Mouse (Mus musculus): ENCODE data around the gene Mettl15.

The Mettl15 gene

DNA sequence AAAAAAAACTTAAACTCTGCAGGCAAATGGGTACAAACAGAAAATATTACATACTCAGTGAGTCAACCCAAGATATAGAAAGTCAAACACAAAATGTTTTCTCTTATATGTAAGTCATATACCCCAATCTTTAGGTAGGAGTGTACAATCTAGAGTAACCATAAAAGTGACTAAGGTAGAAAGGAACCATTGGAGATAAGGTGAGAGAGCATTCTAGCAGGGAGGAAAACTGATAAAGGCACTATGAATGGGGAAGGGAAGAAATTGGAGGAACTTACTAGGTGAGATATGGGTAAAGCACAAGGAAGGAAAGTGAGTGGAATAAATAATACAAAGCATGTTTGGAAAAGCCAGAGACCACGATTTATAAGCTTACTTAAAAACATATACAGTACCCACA lies 122.0 kb downstream of the Mettl15 start:
- DNase-seq (ENCODE audit: low read depth, low spot score): no peak

DNA sequence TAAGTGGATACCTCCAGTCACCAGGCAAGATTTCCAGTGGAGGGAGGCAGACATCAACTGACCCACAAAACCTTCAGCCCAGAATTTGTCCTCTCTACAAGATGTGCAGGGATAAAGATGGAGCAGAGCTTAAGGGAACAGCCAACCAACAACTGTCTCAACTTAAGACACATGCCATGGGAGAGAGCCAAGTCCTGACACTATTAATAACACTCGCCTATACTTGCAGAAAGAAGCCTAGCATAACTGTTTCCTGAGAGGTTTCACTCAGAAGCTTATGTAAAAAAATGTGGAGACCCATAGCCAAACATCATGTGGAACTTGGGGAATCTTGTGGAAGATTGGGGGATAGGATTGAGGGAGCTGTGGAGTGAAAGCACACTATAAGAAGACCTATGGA lies 124.4 kb downstream of the Mettl15 start:
- DNase-seq (ENCODE audit: low read depth, low spot score): no peak

DNA sequence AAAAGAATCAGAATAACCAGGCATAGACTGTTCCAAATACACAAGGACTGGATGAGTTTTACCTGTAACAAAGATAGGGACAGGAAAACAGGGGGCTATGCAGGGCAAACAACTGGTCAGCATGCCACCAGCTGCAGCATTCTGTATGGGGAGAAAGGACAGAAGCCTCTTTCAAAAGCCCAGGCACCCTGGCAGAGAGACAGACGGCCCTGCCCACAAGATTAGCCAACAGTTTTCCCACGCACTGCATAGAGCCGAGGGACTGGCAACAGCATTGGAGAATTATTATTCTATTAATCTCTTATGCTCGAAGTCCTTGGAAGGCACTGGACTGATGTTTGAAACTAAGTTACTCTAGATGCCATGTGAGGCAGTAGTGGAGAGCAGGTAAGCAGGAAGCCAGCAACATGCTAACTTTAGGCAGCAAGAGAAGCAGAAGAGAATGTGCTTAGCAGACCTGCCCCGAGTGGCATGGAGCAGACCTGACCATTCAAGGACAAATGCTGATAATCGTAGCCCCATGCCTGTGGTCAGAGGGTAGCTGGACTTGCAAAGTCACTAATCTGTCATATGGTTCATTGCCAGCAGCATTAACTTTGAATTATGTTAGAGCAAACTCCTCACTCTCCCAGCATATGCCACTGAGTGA lies 127.0 kb downstream of the Mettl15 start:
- no peak for DNase-seq (ENCODE audit: low read depth, low spot score)

DNA sequence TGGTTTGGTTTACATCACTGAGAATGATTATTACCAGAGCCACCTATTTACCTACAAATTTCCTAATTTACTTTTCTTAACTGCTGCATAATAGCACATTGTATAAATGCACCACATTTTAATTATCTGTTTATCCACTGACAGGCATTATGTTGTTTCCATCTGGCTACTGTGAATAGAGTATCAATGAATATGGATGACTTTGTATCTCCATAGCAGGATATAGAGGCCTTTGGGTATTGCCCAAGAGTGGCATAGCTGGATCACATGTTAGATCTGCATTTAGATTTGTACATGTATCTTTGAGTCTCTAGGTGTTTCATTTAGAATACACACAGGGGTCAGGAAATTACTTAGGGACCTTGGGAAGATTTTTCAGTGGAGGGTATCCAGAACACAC lies 133.3 kb downstream of the Mettl15 start:
- no peak for DNase-seq (ENCODE audit: low read depth, low spot score)

DNA sequence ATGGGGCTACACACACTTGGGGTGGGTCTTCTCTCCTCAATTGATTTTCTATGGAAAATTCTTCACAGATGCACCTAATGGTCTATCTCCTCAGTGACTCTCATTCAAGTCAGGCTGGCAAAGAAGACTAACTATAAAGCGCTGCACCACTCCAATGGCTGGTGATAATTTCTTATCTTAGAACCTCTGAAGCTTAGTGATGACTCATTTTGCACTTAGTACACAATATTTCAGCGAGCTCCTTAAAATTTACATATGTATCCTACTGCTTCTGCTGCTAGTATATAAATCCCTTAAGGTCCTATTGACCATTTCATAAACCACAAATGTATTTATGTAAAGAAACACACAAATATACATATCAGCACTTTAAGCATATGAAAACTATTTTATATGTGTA lies 136.1 kb downstream of the Mettl15 start:
- no peak for DNase-seq (ENCODE audit: low read depth, low spot score)

DNA sequence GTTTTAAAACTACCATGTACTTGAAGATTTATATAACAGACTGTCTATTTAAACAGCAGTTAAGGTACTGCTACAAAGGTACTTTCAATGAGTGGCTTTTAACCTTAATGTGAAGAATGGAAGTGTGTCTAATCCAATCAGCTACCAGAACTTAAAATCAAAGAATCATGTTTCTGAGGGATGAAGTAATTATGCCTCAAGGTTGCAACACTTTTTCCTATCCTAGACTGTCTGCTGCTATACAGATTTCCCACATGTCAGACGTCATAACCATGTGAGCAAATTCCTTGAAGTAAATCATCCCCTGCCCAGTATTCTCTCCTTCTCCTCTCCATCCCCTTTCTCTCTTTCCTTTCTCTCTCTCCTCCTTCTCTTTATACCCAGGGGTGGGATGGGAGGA lies 140.2 kb downstream of the Mettl15 start:
- no peak for DNase-seq (ENCODE audit: low read depth, low spot score)

DNA sequence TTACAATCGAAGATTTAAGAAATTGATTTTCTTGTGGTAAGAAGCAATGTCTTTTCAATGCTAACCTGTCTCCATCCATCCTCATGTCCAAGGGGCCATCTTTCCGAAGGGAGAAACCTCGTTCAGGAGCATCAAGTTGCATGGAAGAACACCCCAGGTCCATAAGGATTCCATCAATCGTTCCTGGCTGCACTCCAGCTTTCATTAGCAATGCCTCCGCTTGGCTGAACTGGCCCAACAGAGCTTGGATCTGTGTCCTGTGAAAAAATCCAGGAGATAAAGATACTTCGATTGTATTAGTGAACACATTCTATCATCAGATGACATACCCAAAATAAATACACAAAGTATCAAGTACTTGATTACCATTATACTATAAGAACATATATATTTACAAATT lies 143.3 kb downstream of the Mettl15 start:
- DNase-seq (ENCODE audit: low read depth, low spot score): no peak

DNA sequence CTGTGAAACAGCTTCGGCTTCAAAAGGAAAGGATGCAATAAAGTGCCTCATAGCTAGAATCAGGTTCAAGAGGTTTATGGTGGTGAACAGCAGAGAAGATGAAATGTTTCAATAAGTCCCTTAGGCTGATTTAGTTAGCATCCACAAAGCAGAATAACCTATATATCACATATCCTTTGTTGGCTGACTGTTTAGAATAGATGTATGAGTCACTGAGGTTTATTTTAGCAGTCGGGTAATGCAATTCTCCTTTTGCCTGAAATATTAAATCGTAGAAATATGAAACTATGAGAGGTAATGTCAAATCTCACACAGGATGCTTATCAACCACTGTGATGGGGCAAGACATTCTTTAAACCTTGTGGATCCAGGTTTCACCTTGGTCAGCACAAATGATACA lies 149.8 kb downstream of the Mettl15 start:
- DNase-seq (ENCODE audit: low read depth, low spot score): no peak

DNA sequence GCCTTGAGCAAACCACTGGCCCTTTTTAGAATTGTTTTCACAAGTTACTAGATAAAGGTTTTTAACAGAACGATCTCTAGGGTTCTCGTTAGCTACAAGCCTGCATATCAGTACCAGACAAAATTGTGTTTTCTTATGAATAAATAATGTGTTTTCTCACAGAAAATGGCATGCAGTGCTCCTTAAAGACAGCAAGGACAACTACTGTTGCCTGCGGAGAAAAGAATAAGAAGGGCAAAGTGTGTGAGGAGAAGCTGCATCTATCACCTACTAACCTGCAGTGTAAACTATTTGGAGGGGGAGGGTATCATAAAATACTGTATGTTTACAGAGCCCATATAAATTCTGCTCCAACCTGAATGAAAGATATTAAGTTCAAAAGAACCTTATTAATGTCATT lies 150.6 kb downstream of the Mettl15 start:
- DNase-seq (ENCODE audit: low read depth, low spot score): no peak

DNA sequence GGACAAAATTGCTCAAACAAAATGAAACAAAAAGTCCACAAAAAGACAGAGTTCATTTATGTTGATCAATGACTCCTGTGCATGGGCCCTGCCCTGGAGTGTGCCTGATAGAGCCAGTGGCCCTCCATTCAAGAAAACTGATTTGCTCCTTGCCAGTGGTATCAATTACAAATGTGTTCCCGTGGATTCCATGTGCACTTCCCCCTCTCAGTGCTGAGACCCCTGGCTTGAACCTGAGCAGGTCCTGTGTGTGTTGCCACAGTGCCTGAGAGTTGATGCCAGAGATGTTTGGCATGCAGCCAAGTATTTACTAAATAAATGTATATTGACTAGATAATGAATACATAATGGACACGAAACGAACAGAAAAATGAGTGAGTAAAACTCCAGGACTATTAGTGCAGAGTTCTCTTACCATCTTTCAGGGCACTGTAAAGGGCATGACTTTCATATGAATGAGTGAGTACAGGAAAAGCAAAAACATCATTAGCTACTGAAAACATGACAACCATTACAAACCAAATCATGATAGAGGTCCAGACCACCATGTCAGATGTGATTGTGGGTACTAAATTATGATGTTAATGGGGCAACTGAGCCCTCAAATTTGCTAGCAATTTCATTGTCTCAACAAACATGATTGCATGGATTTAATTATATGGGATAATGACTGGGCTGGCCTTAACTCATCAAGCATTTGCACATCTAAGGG lies 174.6 kb downstream of the Mettl15 start:
- DNase-seq (ENCODE audit: low read depth, low spot score): no peak

DNA sequence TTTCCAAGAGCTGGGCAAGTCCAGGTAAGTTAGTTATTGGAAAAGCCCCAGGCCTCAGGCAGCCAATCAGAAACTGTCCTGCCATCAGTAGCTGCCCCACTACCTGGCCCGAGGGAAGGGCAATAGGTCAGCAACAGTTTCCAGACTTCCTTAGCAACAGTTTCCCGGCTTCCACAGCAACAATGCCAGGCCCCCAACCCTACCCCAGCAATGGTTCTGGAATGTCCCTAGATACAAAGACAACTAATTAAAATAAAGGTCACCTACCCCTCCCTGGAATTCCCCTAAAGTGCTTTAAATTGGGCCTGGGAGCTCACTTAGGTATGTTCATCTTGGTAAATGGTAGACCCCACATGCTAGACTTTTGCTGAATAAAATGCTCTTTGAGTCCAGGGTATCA lies 230.9 kb downstream of the Mettl15 start:
- no peak for DNase-seq (ENCODE audit: low read depth, low spot score)
